Mouse (Mus musculus) hindbrain, embryonic 12.5 days (tissue): ENCODE measurements around the gene Gmds. TPM values are rescaled to one million over a fixed set of nuclear protein-coding genes. Genes with fewer than 3 reads are reported as not detected.
A peak's percentile ranks its signal among the peaks of the same experiment; 100 is the strongest.

Experiments used
- ATAC-seq: fragments of 200-750 bp; cut with Nextera tagmentation; 2 replicates; pipeline ENCODE4 v1.8.0; 2017; ENCODE audit warnings: moderate TSS enrichment; ENCODE audit not compliant: low FRiP score
- H3K27ac ChIP-seq: fragments of 300-500 bp; sonication (generic); 2 replicates; pipeline ENCODE4 v1.5.1; 2016; ENCODE audit warnings: mild to moderate bottlenecking
- H3K27me3 ChIP-seq: fragments of 300-500 bp; sonication (generic); 2 replicates; pipeline ENCODE4 v1.6.1; 2016; ENCODE audit warnings: mild to moderate bottlenecking
- H3K36me3 ChIP-seq: fragments of 300-500 bp; sonication (generic); 2 replicates; pipeline ENCODE4 v1.6.1; 2016; ENCODE audit warnings: mild to moderate bottlenecking
- H3K4me1 ChIP-seq: fragments of 300-500 bp; sonication (generic); 2 replicates; pipeline ENCODE4 v1.6.1; 2016
- H3K4me2 ChIP-seq: fragments of 300-500 bp; sonication (generic); replicated peaks from 2 replicates; pipeline ENCODE4 v1.6.1; 2016; ENCODE audit warnings: mild to moderate bottlenecking
- H3K4me3 ChIP-seq: fragments of 300-500 bp; sonication (generic); 2 replicates; pipeline ENCODE4 v1.5.1; 2016; ENCODE audit warnings: mild to moderate bottlenecking
- H3K9ac ChIP-seq: fragments of 300-500 bp; sonication (generic); 2 replicates; pipeline ENCODE4 v1.6.1; 2016; ENCODE audit warnings: mild to moderate bottlenecking, moderate library complexity
- H3K9me3 ChIP-seq: fragments of 300-500 bp; sonication (generic); replicated peaks from 2 replicates; pipeline ENCODE4 v1.6.1; 2016; ENCODE audit warnings: mild to moderate bottlenecking
- WGBS: fragments of 180-500 bp; shearing (Covaris S2); methylation state at CpG from one replicate; pipeline ENCODE4 v1.1.7; 2016; 5-methylcytosine and 5-hydroxymethylcytosine counted together
- polyA plus RNA-seq: library from polyadenylated mRNA; unstranded; fragments of >200 nt; fragmentation: Nextera tagmentation; extraction: Ambion mirVana; gene quantifications from 2 replicates; pipeline ENCODE4 v1.2.1, GENCODE M21; 2016

The Gmds gene
- polyA plus RNA-seq, 1 experiment from 2014 or later, result 34.4 TPM

DNA sequence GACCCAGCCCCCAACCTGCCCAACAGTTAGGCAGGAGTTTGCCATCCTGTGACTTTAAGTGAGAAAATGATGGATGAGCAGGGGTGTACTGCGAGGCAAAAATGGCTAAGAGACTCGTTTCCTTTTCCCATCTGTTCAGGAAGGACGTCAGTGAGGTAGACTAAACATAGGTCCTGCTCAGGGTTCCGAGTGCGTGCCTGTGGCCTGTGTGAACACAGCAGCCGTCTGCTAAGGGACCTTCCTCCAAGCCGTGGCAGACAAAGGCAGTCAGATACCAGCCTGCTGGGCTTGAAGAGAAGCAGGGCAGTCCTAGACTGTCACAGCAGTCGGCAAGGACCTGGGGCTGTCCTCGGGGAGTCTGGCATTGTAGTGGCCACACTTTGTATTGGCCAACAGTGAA lies 540.5 kb downstream of the Gmds start:
- Histone ChIP-seq H3K4me3 (no peak overlapping the region), H3K9ac (no peak overlapping the region), H3K36me3 (no peaks in the 10 kb centered on the region), H3K27ac (no peak overlapping the region), H3K4me1 (peaks cover 12% of the 10 kb centered on the region), H3K4me2 (0 out of 2 replicates have a peak overlapping the region, but pooled peaks have one; percentile 5), H3K27me3 (peaks cover 57% of the 10 kb centered on the region), H3K9me3 (no peaks in the 10 kb centered on the region)
- WGBS, result 27% methylated on average over 9 of the region's 9 CpGs
- no peak for ATAC-seq

GRCm38 (mm10) chr13:31797346-31797745 lies 541.2 kb downstream of the Gmds start:
- 54% methylated on average over 10 of the region's 10 CpGs for WGBS
- Histone ChIP-seq H3K27ac (no peak overlapping the region), H3K4me1 (peaks cover 14% of the 10 kb centered on the region), H3K4me3 (no peak overlapping the region), H3K27me3 (peaks cover 51% of the 10 kb centered on the region), H3K36me3 (no peaks in the 10 kb centered on the region), H3K9me3 (no peaks in the 10 kb centered on the region), H3K4me2 (no peak overlapping the region), H3K9ac (no peak overlapping the region)
- no peak for ATAC-seq

DNA sequence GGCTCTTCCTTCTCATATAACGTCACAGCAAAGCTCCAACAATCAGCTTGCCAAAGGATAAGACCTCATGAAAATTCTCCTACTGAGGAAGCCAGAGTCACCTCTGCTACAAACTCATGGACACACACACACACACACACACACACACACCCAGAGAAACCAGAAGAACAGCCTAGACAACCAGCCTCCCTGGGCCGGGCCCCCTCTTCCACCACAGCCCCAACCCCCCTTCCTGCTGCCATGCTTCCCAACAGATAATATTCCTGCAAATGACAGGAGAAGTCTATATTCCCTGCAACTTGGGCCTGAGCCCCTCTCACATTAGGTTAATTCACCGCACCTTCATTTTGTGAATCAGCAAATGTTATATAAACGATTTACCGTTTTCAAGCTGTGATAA lies 545.4 kb downstream of the Gmds start:
- no peak for ATAC-seq
- peaks cover 10% of the 10 kb centered on the region for H3K27me3 ChIP-seq

DNA sequence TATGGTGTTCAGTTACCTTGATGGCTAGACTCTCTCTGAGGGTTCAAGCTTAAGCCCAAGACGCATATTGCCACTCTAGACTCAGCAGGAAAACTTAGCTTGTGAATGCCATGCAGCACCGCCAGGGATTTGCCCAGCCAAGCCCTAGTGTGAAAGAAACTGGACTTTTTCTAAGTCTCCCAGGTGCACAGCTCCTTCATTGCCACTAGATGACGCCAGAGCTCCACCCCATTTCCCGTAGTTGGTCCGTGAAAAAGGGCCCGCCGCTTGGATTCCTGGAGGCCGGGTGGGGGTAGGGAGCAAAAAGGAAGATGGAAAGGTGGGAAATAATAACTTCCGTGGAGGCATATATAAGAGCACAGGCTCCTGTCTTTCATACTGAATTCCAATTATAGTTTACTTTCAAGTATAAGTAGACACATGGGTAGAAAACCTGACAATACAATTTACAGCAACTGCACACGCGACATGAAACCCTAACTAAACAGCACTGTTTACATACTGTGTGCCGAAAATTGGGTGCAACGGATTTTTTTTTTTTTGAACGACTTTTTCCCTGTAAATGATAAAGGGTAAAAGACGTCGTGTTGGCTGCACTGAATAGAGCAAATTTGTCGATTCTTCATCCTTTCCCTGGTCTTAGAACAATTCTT lies 545.9 kb downstream of the Gmds start:
- Histone ChIP-seq H3K27ac (no peak overlapping the region), H3K27me3 (peaks cover 9% of the 10 kb centered on the region), H3K4me3 (no peak overlapping the region), H3K9ac (no peak overlapping the region), H3K4me2 (peak overlapping the region; percentile 33; the same call in 1 of the 2 replicates), H3K4me1 (peaks cover 3% of the 10 kb centered on the region; the same call in 1 of the 2 replicates), H3K9me3 (no peaks in the 10 kb centered on the region), H3K36me3 (no peaks in the 10 kb centered on the region)
- peak; percentile 76; the same call in 1 of the 2 replicates for ATAC-seq
- WGBS, result 21% methylated on average over 17 of the region's 17 CpGs

More for the DNA sequence above, 545.4 kb downstream of the Gmds start:
- H3K4me2 ChIP-seq, result no peak overlapping the region
- H3K9ac ChIP-seq, result no peak overlapping the region
- H3K27ac ChIP-seq, result no peak overlapping the region
- peaks cover 3% of the 10 kb centered on the region; the same call in 1 of the 2 replicates for H3K4me1 ChIP-seq
- no peak overlapping the region for H3K4me3 ChIP-seq
- WGBS, result 49% methylated on average over 5 of the region's 5 CpGs
- no peaks in the 10 kb centered on the region for H3K36me3 ChIP-seq
- H3K9me3 ChIP-seq, result no peaks in the 10 kb centered on the region

- 68% methylated on average over 7 of the region's 7 CpGs for WGBS
- H3K4me1 ChIP-seq, result no peaks in the 10 kb centered on the region
- no peak overlapping the region for H3K4me3 ChIP-seq
- no peak overlapping the region for H3K27ac ChIP-seq
- no peak for ATAC-seq
- H3K27me3 ChIP-seq, result no peaks in the 10 kb centered on the region
- H3K9me3 ChIP-seq, result no peaks in the 10 kb centered on the region
- no peaks in the 10 kb centered on the region for H3K36me3 ChIP-seq
- H3K9ac ChIP-seq, result no peak overlapping the region
- H3K4me2 ChIP-seq, result no peak overlapping the region
These were observed 553.8 kb downstream of the Gmds start for GRCm38 (mm10) chr13:31784757-31785156.

GRCm38 (mm10) chr13:31782063-31782462 lies 556.5 kb downstream of the Gmds start:
- H3K27ac ChIP-seq, result no peak overlapping the region
- H3K4me3 ChIP-seq, result no peak overlapping the region
- no peak overlapping the region for H3K4me2 ChIP-seq
- ATAC-seq, result no peak
- H3K36me3 ChIP-seq, result no peaks in the 10 kb centered on the region
- no peaks in the 10 kb centered on the region for H3K9me3 ChIP-seq
- H3K4me1 ChIP-seq, result peaks cover 2% of the 10 kb centered on the region; the same call in 1 of the 2 replicates
- H3K9ac ChIP-seq, result no peak overlapping the region
- H3K27me3 ChIP-seq, result no peaks in the 10 kb centered on the region
- WGBS, result 85% methylated on average over 2 of the region's 2 CpGs

GRCm38 (mm10) chr13:31780299-31780698 lies 558.2 kb downstream of the Gmds start:
- Histone ChIP-seq H3K9ac (no peak overlapping the region), H3K27ac (no peak overlapping the region), H3K4me3 (no peak overlapping the region), H3K9me3 (no peaks in the 10 kb centered on the region), H3K36me3 (no peaks in the 10 kb centered on the region), H3K4me2 (no peak overlapping the region), H3K4me1 (peaks cover 5% of the 10 kb centered on the region; the same call in 1 of the 2 replicates), H3K27me3 (no peaks in the 10 kb centered on the region)
- WGBS, result 91% methylated on average over 3 of the region's 3 CpGs
- ATAC-seq, result no peak

DNA sequence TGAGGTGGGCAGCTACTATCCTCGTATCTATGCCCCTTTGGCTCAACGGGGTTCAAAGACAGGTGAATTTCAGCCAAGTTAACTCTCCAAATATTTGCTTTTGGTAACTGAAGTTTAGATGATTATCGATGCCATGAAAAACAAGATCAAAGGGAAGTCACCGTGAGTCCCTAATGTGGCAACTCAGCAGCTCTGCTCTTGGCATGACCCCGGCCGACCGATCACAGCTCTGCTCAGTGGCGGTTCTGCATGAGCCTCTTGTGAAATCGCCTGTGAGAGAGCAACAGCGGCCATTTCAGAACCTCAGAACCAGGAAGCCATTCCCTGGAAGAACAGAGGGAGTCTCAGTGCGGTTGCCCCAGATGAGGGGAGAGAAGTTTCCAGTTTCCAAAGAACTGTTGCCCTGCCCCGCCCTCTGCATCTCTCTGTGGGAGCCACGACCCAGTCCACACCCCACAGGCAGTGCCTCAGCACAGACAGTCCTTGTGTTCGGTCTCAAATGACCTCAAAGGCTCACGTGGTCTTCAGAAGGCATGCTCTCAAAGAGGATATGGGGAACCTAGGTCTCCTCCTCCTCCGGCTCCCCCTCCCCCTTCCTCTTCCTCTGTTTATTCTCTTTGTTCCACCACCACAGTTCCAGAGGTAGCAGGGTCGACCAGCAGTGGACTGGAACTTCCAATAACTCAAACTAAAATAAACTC lies 559.1 kb downstream of the Gmds start:
- Histone ChIP-seq H3K36me3 (no peaks in the 10 kb centered on the region), H3K9me3 (no peaks in the 10 kb centered on the region), H3K4me2 (no peak overlapping the region), H3K4me1 (peaks cover 5% of the 10 kb centered on the region; the same call in 1 of the 2 replicates), H3K9ac (no peak overlapping the region), H3K4me3 (no peak overlapping the region), H3K27me3 (no peaks in the 10 kb centered on the region), H3K27ac (no peak overlapping the region)
- WGBS, result 63% methylated on average over 17 of the region's 17 CpGs
- ATAC-seq, result no peak

- no peak for ATAC-seq
- Histone ChIP-seq H3K9ac (no peak overlapping the region), H3K36me3 (no peaks in the 10 kb centered on the region), H3K9me3 (no peaks in the 10 kb centered on the region), H3K4me1 (peaks cover 5% of the 10 kb centered on the region; the same call in 1 of the 2 replicates), H3K4me2 (no peak overlapping the region), H3K27ac (no peak overlapping the region), H3K4me3 (no peak overlapping the region), H3K27me3 (no peaks in the 10 kb centered on the region)
- WGBS, result 70% methylated on average over 5 of the region's 5 CpGs
These were observed 562.8 kb downstream of the Gmds start for GRCm38 (mm10) chr13:31775762-31776161.

- Histone ChIP-seq H3K4me3 (no peak overlapping the region), H3K36me3 (no peaks in the 10 kb centered on the region), H3K27ac (no peak overlapping the region), H3K9ac (no peak overlapping the region), H3K4me1 (0 out of 2 replicates have a peak, but pooled peaks cover 3% of the 10 kb centered on the region), H3K9me3 (no peaks in the 10 kb centered on the region), H3K27me3 (no peaks in the 10 kb centered on the region), H3K4me2 (no peak overlapping the region)
- no peak for ATAC-seq
- WGBS, result 88% methylated on average over 5 of the region's 5 CpGs
These were observed 565.7 kb downstream of the Gmds start for GRCm38 (mm10) chr13:31772882-31773281.
